Mouse (Mus musculus): Measurements from ENCODE around the gene Med6.
A peak's percentile ranks its signal among the peaks of the same experiment; 100 is the strongest.

Gene Med6

DNA sequence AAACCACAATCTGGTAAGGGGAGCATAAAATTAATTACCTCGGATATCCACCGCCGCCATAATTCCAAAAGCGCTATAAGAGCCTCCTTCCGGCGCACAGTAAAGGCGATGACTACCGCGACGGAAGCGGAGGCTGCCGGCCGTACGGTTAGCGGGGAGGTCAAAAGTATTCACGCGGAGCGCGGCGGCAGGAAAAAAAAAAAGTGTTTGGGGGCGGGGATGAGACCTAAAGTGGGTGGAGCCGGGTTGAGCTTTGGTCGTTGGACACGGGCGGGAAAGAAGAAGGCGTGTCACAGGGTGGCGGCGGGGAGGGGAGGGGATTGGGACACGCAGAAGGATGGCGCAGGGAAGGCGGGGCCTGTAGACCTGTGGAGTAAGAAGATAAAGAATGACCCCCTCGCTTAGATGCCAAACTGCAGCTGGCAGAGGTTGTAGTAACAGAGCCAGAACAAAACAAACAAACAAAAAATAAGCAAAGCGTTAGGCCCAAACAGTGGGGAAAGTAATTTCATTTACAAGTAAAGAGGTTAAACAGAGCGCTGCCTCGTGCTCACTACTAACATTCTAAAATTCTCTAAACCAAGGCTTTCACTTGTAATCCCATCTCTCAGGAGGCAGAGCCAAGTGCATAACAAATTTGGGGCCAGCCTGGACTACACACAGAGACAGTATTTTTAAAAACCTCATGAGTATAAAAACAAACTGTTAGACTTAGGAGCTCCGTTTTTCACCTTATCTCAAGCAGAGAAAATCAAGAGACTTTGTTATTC lies at the start of gene Med6:
Gene Med6 (minus strand): TSS at position 107 of the 770 bp plus-strand sequence.
- DNase-seq, result peak; percentile 93

DNA sequence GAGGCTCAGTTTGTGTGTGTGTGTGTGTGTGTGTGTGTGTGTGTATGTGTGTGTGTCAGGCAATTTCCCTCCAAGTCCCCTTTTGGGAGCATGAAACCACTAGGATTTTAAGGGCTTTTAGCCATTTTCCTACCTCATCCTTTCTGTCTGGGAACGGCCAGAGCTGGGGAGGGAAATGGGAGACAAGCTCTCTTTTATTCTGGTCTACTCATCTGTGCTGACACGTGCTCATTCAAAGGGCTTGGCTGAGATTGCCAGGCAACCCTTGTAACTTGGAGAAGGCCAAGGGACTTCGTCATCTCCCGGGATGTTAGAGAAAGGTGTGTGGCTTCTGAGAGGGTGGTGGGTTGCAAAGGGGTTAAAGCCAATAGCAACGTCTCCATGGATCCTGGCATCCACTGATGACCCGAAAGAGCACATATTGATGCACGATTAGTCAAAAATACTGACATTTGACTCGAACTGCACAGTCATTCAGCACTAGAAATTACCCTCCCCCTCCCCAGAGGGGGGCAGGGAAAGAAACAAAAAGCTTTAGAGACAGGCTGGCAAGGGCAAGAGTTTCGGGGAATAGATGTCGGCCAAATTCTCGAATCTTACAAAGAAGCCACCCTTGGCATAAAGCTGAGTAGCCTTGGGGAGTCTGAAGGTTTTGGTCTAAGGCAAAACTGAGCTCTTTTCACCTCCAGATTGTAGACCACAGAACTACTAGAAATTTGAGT lies 47.7 kb upstream of the Med6 start:
- no peak for DNase-seq

DNA sequence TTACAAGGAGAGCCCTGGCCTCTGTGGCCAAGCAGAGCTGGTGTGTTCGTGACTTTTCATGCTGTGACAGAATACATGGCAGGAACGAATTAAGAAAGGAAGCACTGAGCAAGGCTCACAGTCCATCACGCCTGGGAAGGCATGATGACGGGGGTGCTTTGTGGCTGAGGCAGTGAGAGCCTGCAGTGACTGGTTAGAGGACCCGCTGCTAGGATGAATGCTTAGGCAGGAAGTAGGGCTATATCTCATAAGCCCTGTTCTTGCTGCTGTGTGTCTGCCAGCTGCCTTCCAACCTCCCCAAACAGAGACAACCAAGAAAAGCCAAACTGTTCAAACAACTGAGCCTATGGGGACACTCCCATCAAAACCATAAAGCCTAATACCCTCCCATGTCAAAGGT lies 45.8 kb upstream of the Med6 start:
- no peak for DNase-seq

DNA sequence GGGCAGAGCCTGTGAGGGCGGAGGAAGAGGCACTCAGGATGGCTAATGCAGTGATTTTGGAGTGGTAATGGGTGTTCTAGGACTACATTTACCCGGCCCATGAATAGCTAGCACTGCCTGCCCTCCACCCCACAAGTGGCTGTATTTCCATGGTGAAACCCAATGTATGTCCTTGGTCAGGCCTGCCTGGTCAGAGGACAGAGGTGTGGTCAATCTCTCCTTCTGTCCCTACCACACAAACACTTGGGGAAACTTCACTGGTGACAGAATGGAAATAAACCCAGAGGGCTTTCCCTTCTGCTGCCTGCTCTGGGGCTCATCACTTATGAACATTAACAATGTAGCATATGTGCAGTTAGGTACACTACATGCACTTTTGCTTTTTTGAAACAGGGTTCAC lies 38.4 kb upstream of the Med6 start:
- no peak for DNase-seq

DNA sequence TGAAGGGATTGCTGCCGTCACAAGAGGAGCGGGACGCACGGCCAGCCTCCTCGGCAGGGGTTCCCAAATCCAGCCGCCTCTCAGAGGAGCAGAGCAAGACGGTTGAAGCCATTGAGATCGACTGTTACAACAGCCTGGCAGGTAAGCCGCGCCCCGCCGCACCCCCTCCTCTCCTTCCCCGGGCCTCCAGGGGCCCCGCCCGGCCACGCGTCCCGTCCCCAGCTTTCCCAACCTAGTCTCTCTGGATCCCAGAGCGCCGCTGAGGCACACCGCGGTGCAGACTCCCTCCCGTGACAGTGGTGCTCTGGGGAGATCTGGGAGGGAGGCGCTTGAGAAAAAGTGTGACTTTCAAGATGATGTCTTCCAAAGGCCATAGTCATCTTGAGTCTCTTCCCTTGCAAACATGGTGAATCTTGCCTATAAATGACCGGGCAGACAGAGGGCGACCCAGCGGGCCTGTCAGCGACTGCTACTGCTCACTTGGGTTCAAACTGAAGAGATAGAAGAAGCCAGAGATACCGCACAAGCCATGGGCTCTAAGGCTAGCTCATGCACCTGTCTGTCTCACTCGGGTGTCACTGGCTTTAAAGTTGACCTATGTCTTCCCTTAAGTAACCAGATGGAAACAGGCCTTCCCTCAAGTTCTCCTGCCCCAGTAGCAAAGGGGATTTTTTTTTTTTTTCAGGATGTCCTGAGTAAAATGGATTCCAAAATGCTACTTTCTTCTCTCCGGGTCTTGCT lies 37.0 kb upstream of the Med6 start:
- DNase-seq, result no peak

DNA sequence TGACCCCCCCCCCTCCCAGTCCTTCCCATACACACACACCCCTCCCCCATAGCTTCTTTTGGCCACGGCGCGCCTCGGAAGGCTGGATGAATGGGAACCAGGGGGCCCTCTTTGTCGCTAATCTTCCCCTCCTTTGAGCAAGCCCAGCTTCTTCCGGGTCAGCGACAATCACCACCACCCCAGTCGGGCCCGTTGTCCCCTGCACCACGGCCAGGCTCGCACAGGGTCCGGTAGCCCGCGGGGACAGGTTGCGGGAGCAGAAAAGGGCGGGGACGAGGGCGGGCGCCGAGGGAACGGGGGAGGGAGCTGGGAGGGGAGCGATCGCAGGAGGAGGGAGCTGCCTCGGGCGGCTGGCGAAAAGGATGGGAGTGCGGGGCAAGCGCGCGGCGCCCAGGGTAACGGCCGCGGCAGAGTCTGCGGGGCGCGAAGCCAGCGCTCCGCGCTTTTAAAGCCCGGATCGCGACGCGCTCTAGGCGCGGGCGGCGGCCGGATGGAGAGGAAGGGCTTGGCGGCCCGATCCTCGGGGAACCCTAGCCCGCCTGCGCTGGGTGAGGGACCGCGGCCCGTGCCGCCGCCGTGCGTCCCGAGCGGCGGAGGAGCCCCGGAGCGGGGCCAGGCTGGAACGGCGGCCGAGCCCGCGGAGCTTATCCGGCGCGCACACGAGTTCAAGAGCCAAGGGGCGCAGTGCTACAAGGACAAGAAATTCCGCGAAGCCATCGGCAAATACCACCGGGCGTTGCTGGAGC lies 36.3 kb upstream of the Med6 start, which contains the start of gene Ttc9:
Gene Ttc9 (plus strand): TSS at position 335 of the 746 bp plus-strand sequence.
- no peak for DNase-seq

DNA sequence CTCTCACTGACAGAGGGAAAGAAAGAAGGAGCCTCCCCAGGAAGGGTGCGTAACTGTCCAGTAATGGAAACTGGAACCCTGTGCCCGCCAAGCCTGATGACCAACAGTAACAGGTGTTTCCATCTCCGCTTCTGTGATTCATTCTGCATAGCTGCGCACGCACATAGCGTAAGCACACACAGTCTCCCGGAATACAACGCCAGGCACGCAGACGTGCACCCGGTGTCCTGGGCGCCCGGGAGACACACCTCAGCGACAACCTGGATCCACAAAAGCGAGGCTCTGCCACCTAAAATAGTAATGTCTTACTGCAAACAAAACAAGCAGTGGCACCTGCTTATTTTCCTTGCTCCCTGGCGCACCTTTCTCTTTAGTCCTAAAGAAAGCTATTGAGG lies 35.7 kb upstream of the Med6 start:
- DNase-seq, result no peak

DNA sequence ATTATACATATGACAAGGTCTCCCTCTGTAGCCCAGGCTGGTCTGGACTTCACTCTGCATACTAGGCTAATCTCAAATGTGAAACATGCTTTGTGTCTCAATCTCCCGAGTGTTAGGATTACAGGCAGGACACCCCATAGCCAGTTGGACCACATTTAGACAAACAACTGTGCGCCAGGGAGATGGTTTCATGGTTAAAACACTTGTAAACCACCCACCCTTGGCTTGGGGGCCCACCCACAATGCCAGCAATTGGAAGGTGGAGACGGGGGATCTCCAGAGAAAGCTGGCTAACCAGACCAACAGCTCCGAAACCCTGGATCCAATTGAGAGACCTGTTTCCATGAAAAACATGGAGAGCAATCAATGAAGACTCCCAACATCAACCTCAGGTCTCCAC lies 33.3 kb upstream of the Med6 start:
- DNase-seq, result no peak

DNA sequence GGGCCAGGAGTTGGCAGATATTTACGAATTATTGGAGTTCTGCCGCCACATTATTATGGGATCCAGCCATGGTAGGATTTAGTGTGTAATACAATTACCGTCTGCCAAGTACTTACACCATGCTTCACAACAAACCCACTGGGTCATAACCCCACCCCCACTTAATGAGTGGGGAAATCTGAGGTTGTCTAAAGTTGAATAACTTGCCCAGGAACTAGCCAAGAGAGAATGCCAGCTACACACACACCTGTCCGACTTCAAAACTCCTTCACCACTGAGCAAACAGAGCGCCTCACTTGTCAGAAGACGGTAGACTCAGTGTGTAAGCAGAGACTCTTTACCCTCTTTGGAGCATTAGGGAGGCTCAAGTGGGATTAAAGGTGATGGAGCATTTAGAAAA lies 32.6 kb upstream of the Med6 start:
- DNase-seq, result no peak

DNA sequence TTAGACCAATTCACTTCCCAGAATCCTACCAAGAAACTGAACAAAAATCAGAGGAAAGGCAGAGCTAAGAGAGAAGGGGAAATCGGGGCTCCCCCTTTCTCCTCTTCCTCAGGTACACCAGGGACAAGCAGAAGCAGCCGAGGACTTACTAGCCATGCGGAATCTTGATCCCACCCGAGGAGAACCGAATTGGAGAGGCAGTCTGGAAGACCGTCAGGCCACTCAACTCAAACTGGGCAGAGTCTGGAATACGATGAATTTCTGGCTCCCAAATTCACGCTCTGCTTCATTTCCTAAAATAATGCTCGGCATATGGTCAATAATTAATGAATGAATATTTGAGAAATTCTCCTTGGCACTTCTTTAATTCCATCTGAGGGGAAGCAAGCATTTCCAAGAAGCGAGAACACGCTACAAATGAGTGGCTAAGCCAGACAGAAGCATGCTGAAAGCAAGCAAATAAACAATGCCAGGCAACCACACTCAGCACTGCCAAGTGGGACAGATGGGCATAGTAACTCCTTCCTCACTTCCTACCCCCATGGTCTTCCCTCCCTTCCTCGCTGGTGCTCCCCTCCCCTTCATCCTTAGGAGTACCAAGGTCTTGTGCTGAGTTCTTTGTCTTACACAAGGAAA lies 31.5 kb upstream of the Med6 start:
- DNase-seq, result no peak

DNA sequence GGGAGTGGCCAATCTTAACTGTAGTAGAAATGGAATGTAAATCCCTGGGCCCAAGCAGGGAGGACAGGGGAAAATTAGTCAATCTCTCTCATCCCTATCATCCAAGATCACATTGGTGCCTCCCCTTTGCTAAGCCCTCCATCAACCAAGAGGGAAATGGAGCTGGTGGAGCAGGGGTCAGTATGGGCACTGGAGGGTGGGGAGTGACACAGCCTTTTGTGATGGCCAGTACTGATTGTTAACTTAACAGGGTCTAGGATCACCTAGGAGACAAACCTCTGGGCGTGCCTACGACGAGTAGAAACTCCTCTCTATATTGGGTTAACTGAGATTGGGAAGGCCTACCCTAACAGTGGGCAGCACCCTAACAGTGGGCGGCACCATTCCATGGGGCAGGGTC lies 28.6 kb upstream of the Med6 start:
- no peak for DNase-seq

DNA sequence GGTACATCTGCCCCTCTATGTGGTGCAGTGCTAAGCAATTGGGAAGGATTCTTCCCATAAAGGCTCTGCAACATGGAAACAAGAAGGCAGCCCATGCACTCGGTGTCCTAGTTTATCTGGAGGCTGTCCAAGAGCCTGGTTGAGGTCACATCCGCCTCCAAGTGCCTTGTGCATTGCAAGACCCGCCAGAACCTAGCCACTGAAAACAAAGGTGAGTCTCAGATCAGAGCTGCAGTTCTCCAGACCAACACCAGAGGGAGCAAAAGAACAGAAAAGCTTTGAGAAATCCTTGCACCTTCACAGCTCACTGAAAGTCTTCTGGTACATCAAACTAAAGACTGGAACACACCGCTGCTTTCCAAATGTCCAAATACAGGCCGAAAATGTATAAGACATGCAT lies 24.5 kb upstream of the Med6 start:
- DNase-seq, result peak; percentile 67

DNA sequence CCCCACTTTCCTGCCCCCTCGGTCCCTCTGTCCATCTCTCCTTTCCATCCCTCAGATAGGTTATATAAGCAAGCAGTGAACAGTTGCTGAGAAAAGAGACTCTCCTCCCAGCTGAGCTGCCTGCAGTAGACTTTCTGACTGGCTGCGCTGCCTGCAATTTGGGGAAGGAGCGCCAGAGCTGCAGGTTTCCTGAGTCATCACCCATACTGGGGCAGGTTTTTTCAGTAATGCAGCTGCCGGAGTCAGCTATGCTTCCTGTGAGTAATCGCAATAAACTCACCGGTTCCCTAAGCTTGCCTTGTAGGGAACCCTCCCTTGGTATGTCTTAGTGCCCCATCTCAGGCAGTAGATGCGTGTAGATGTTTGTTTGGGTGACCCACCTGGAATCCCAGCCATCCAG lies 22.2 kb upstream of the Med6 start:
- no peak for DNase-seq

DNA sequence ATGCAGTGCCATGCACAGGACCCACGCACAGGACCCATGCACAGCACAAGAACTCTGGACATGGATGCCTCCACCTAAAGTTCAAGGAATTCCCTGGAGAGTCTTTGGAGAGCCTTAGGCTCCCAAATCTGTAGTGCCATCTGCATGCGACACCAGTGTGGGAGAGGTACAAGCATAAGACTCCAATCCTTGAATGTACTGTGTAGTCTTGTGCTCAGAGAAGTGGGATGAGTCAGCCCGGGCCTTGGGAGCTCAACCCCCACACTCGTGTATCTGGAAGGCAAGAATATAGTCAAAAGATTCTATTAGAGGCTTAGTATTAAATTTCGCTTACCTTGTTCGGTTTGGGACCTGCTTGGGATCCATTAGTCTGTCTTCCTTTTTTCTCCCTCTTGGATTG lies 21.0 kb upstream of the Med6 start:
- DNase-seq, result no peak

DNA sequence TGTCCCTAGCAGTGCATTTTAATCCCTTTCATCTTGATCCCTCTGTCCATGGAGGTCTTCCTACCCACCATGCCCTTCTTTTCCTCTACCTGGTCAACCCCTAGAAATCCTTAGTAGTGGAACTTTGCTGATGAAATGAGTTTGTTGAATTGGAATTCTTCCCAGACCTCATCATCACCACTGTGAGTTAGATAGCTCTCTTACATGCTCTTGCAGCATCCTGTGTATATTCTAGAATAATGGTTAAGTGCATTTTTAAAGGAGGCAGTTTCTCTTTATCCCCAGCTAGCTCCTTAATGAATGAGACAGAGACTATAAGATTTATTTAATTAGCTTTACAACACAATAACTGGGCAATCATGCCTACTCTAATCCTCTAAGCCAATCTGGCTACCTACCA lies 14.6 kb upstream of the Med6 start:
- no peak for DNase-seq

DNA sequence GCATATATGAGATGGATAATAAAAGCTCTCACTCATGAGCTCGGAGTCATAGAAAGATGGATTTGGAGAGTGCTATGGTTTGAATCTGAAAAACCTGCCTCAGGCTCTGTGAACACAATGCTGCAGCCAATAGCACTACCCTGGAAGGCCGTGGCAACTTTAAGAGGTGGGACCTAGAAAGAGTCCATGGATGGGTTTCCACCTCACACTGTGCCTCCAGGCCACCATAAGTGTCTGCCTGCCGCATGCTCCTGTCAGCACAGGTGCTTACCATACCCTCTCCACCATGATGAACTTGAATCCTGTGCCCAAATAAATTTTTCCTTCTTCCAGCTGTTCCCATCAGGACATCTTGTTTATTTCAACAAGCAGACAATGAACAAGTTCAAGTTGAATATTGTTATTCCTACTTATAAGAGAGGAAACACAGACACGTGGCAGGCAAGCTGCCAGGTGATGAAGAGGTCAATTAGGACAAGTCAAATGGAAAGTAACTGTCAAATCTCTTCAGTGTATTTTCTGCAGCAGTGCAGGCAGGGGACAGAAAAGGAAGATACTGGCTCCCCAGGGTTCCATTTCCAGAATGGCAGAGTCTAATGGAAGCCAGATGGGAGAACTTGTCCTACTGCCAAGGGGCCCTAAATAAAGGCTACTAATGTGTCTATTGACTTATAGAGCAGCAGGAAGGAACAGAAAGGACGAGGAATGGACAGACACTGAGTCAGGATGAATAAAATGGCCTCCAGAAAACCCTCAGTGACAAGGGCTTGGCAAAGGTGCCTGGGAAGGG lies 10.4 kb upstream of the Med6 start:
- no peak for DNase-seq

DNA sequence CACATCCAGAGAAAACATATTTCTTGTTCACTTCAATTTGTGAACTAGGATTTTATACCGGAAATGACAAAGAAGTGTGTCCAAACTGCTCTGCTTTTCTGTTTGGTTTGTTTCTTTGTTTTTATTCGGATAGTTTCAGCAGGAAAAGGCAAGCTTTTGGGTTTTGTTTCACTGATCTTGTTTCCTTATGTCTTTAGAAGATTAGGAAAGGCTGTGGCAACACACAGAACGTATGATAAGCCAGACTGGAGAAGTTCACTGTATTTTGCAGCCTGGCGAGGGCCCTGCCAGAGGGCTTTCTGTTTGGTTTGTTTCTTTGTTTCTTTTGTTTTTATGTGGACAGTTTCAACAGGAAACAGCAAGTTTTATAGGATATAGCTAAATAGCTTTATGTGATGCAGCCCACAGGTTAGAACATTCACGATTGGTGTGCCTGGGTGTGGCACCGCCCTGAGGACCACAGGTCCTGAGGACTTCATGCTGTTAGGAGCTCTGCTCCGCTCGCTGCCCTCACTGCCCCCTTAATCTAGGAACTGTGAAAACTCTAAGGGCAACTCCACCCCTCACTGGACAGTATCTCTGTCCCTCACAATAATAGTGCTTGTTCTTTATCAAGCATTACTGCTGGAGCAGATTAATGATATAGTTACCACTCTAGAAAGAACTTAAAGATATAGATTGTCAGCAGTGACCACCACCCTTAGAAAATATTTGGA lies 1.9 kb upstream of the Med6 start:
- DNase-seq, result no peak

DNA sequence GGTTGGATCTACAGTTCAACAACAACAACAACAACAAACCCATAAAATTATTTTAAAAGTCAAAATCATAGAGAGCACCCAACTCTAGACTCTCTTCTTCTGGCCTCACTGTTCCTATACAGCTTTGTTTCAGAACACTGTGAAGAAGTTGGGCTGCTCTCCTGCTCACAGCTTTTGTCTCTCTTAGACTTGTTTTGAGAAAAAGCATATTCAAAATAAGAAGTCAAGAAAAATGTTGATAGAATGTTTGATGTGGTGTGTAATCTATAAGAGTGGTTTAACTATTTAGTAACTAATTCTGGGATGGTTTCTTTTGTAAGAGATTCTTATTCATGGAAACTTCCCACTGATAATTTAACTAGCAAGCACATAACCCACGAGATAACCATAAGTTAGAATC lies 26.4 kb downstream of the Med6 start, which contains the start of gene Adam21:
Gene Adam21 (minus strand): TSS at position 101 of the 400 bp plus-strand sequence.
- DNase-seq, result no peak

DNA sequence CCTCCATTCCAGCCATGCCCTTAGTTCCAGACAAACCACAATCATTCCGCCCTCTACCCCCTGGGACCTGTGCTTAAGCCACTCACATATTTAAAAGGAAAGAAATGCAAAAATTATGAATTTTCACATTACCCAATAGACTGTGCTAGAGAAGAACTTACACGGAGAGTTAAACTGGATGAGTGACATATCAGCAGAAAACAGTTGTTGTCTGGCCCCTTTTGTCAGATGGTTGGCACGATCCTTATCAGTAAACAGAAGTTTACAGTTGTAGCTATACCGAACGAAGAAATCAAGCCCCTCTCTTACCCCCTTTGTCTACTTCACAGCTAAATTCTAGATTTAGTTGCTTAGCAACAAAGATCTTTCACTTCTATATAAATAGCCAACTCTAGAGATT lies 26.9 kb downstream of the Med6 start:
- DNase-seq, result no peak

DNA sequence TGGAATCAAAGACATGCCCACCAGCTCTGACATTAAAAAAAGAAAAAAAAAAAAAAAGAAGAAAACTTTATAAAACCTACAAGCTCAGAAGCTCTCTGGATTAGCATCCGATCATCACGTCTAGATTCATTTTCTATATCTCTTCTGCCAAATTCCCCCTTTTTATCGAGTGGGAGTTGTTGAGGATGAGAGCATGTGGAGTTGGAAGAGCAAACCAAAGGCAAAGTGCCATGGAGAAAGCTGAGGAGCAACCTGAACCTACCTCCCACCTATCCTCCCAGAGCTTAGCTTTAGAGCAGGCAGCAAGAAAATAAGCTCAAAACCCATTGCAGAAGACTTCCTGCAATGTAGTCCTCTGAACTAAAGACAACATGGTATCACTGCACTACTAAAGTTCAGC lies 30.6 kb downstream of the Med6 start:
- DNase-seq, result no peak

DNA sequence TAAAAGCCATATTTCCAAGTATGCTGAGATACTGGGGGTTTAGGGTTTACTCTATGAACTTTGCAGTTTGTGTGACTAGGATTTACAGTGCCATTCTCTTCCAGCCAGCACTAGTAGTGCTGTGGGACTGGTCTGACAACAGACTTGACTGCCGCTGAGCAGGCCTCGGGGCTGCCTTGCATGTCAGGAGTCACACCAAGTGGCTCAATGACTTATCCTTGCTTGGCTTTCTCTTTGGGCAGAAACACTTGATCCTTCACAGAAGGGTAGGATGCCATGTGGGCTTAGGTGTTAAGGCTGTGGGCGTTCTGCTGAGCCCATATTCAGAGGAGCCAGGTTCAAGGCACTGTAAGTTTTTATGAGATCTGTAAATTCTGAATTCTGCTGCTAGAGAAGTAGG lies 45.5 kb downstream of the Med6 start:
- no peak for DNase-seq
